Mouse (Mus musculus) liver, embryonic 14.5 days (tissue): ENCODE data around the gene Itgae. TPM values are rescaled to one million over a fixed set of nuclear protein-coding genes. Genes with fewer than 3 reads are reported as not detected.

Experiments used
- ATAC-seq: fragments of 200-750 bp; cut with Nextera tagmentation; 2 replicates; pipeline ENCODE4 v1.8.0; 2017; ENCODE audit warnings: moderate number of reproducible peaks, mild to moderate bottlenecking, moderate library complexity; ENCODE audit not compliant: insufficient read depth
- DNase-seq, 3 experiments: peaks; one replicate each; pipeline ENCODE4 v3.0.0-alpha.2; 2012 to 2013; ENCODE audit warnings: low read depth in 3 of 3, low spot score in 3 of 3
- H3K27ac ChIP-seq: fragments of 300-500 bp; sonication (generic); 2 replicates; pipeline ENCODE4 v1.5.1; 2014; ENCODE audit warnings: moderate library complexity, mild to moderate bottlenecking, control low read depth, inconsistent platforms
- H3K27me3 ChIP-seq: fragments of 300-500 bp; sonication (generic); 2 replicates; pipeline ENCODE4 v1.6.1; 2014; ENCODE audit warnings: mild to moderate bottlenecking, low read length, moderate library complexity; ENCODE audit not compliant: control insufficient read depth, insufficient read depth
- H3K36me3 ChIP-seq: fragments of 300-500 bp; sonication (generic); replicated peaks from 2 replicates; pipeline ENCODE4 v1.6.1; 2014; ENCODE audit warnings: low read depth; ENCODE audit not compliant: control insufficient read depth, insufficient read depth
- H3K4me1 ChIP-seq, 2 experiments: fragments of 200-500 bp in 1 of 2; fragments of 300-500 bp in 1 of 2; sonication (generic) in 1 of 2; replicated peaks; 2 replicates each; pipeline ENCODE4 v1.6.1; 2012 to 2014; ENCODE audit warnings: antibody characterized with exemption in 1 of 2, inconsistent platforms in 1 of 2, low read length in 1 of 2; ENCODE audit not compliant: control insufficient read depth in 2 of 2, insufficient read depth in 2 of 2
- H3K4me2 ChIP-seq: fragments of 300-500 bp; sonication (generic); 2 replicates; pipeline ENCODE4 v1.6.1; 2014; ENCODE audit warnings: low read depth, mild to moderate bottlenecking, control low read depth, moderate library complexity
- H3K4me3 ChIP-seq, 2 experiments: fragments of 200-500 bp in 1 of 2; fragments of 300-500 bp in 1 of 2; sonication (generic) in 1 of 2; 2 replicates each; pipeline ENCODE4 v1.5.1; 2012 to 2014; ENCODE audit warnings: low read depth in 2 of 2, low read length in 2 of 2, mild to moderate bottlenecking in 2 of 2, control low read depth in 1 of 2, inconsistent platforms in 1 of 2, moderate library complexity in 1 of 2; ENCODE audit not compliant: insufficient read depth in 1 of 2
- H3K9ac ChIP-seq: fragments of 300-500 bp; sonication (generic); replicated peaks from 2 replicates; pipeline ENCODE4 v1.6.1; 2014; ENCODE audit warnings: mild to moderate bottlenecking, control low read depth, moderate library complexity
- H3K9me3 ChIP-seq: fragments of 300-500 bp; sonication (generic); 2 replicates; pipeline ENCODE4 v1.6.1; 2016; ENCODE audit warnings: low read length, mixed read lengths; ENCODE audit not compliant: control insufficient read depth
- CTCF ChIP-seq: IDR thresholded peaks from 2 replicates; pipeline ENCODE4 v1.5.1; 2016; ENCODE audit warnings: antibody characterized with exemption, low read depth, control low read depth
- EP300 ChIP-seq: IDR thresholded peaks from 2 replicates; pipeline ENCODE4 v1.6.1; 2016; ENCODE audit warnings: antibody characterized with exemption, low read depth
- WGBS: fragments of 180-500 bp; shearing (Covaris S2); extraction: QIAGEN DNeasy Blood & Tissue Kit; methylation state at CpG from one replicate; pipeline ENCODE4 v1.1.7; 2014; ENCODE audit not compliant: insufficient replicate concordance; 5-methylcytosine and 5-hydroxymethylcytosine counted together
- polyA plus RNA-seq, 2 experiments: library from polyadenylated mRNA; depleted of rRNA in 1 of 2; stranded (reverse) in 1 of 2; unstranded in 1 of 2; fragments of >200 nt; fragmentation: Nextera tagmentation in 1 of 2; extraction: Ambion mirVana in 1 of 2; gene quantifications; 2 replicates each; pipeline versions ENCODE4 v1.2.1 to v1.2.3; 2012 to 2014

The Itgae gene
- polyA plus RNA-seq, 2 experiments: 0.03 TPM

DNA sequence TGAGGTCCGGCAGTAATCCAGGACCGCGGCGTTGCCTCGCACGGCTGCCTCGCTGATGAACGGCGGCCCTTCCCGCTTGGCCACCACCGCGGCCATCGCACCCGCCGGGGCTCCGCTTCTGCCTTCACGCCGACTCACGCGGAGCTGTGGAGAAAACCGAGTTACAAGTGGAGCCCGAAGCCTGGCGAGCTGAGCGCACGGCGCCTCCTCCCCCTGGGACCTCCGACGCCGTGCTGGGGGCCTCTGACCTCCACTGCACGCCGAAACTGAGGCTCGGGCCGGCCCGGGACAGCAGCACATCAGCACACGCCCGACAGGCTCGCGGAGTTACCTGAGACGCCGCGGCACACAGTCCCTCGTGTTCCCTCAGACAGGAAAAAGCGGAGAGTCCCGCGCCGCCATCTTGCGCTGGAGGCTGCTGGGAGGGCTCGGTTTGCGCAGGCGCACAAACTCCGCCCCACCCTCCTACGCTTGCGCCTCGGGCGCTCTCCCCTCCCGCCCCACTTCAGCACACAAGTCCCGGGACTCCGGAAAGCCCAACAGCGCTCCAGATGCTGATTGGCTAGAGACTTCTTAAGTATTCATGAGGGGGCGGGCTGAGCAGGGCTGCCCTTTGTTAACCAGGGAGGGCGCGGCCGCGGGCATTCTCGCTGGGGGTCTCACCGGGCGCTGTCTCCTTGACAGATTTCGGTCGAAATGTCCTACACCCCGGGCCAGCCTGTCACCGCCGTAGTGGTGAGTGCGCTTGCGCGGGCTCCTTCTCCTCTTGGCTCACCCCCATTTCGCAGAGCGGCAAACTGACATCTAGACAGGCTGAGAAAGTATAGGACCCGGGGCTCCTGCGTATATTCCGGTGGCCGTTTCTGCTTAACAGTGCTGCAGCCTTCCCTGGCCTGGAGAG lies 86.5 kb downstream of the Itgae start, which contains the start of the genes Emc6 and Tax1bp3:
TSS of gene Emc6 (minus strand) at position 430 of the 901 bp plus-strand sequence.
TSS of gene Tax1bp3 (plus strand) at position 476 of the 901 bp plus-strand sequence.
- Histone ChIP-seq H3K9ac (peak within 1 kb of the TSS; percentile 86), H3K36me3 (peaks cover 2% of the 10 kb centered on the region; the same call in 1 of the 2 replicates), H3K27ac (peak within 1 kb of the TSS; percentile 40), H3K4me1 (peaks cover 13 to 17% of the 10 kb centered on the region in 2 experiments), H3K27me3 (no peaks in the 10 kb centered on the region), H3K9me3 (no peaks in the 10 kb centered on the region), H3K4me2 (peak within 1 kb of the TSS; percentile 93), H3K4me3 (peak within 1 kb of the TSS; percentile 89 to 95)
- ATAC-seq (peak; percentile 97), DNase-seq (peak; percentile 97 to 98 (median 97))
- TF ChIP-seq EP300: no peak
- peak; percentile 18; the same call in 1 of the 2 replicates for TF ChIP-seq CTCF
- under 1% methylated on average over 81 of the region's 81 CpGs for WGBS

- peak overlapping the region; percentile 74 for H3K9ac ChIP-seq
- H3K4me3 ChIP-seq: peak overlapping the region; percentile 89 to 95
- no peak for DNase-seq
- H3K4me2 ChIP-seq: peak overlapping the region; percentile 80
- H3K27ac ChIP-seq: peak overlapping the region; percentile 40
- H3K9me3 ChIP-seq: no peaks in the 10 kb centered on the region
- ATAC-seq: peak; percentile 46
- TF ChIP-seq EP300: no peak
- TF ChIP-seq CTCF: no peak
- WGBS: under 1% methylated on average over 28 of the region's 28 CpGs
- H3K36me3 ChIP-seq: peaks cover 2% of the 10 kb centered on the region; the same call in 1 of the 2 replicates
- no peaks in the 10 kb centered on the region for H3K27me3 ChIP-seq
- peaks cover 13 to 17% of the 10 kb centered on the region in 2 experiments for H3K4me1 ChIP-seq
Measured at GRCm38 (mm10) chr11:73177509-73177875, 87.1 kb downstream of the Itgae start.

- no peak for ATAC-seq
- no peak for TF ChIP-seq CTCF
- TF ChIP-seq EP300: no peak
- 12% methylated on average over 2 of the region's 2 CpGs for whole genome bisulfite sequencing
- Histone ChIP-seq H3K9me3 (no peaks in the 10 kb centered on the region), H3K36me3 (peaks cover 2% of the 10 kb centered on the region; the same call in 1 of the 2 replicates), H3K4me1 (peaks cover 13 to 17% of the 10 kb centered on the region in 2 experiments), H3K9ac (peak overlapping the region; percentile 74), H3K4me2 (peak overlapping the region; percentile 80), H3K27ac (no peak overlapping the region), H3K27me3 (no peaks in the 10 kb centered on the region), H3K4me3 (peak overlapping the region; percentile 89 to 95)
- no peak for DNase-seq
Measured at GRCm38 (mm10) chr11:73177895-73178294, 87.5 kb downstream of the Itgae start.

DNA sequence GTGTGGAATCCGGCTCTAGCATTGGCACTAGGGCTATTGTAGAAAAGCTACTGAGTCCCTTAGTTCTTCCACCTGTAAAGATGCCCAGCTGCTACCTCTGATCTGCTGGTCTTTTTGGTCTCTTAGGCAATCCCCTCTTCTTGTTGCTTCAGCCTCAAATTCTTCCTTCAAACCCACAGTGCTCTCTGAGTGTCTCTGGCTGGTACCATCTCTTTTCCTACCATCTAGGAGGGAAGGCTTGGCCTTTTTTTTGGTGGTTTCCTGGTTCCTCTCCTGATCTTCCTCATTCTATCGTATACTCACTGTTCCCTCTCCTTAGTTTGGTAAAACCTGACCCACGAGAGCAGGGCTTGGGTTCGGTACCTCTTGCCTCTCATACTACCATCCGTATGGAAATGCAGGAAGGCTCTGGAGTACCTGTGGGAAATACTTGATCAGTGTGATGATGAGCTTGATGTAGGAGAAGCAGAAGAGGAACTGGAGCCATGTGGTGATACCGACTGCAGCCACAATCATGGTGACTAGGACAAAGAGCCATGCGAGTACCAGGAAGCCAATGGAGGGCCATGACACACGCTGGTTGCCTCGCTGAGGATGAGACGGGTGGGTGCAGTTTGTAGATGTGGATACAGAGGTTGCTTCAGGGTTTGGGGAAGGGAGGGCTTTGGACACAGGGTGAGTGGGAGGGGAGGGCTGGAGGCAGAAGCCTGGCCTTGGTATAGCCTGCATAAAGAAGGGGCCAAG lies 95.7 kb downstream of the Itgae start:
- H3K27me3 ChIP-seq: no peaks in the 10 kb centered on the region
- no peaks in the 10 kb centered on the region for H3K36me3 ChIP-seq
- H3K9ac ChIP-seq: no peak overlapping the region
- TF ChIP-seq CTCF (no peak), EP300 (no peak)
- no peaks in the 10 kb centered on the region for H3K9me3 ChIP-seq
- H3K4me1 ChIP-seq: no peaks in the 10 kb centered on the region
- ATAC-seq (no peak), DNase-seq (no peak)
- 71% methylated on average over 10 of the region's 10 CpGs for WGBS
- no peak overlapping the region for H3K27ac ChIP-seq
- H3K4me3 ChIP-seq: no peak overlapping the region
- H3K4me2 ChIP-seq: no peak overlapping the region
